In the genomic region with DNA sequence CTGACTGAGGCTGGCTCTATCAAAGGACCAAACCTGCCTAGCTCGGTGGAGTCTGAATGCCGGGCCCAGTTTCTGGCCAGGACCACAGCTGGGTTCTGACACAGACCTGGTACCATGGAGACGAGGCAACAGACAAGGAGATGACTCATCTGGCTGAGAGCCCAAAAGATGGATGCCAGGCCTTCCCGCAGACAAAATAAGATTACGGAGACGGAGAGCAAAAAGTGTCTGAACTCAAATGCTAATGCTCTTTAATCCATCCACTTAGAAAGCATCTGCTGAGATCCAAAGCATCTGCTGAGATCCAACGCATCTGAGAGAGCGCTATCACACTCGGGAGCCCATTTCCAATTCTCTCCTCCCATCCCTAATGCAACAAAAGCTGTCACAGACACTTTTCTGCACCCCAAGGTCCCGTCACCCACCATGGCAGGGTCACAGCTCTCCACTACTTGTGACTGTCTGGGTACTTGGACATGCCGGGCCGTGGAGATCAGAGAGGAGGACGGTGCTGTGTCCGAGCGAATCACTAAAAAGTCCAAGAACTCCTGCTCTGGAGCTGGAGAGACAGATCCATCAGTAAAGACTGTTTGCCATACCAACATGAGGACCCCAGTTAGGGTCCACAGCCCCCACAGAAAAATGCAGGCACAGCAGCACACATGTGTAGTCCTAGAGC, we compare ENCODE assay signal across 8 mouse cellular contexts.
A peak's percentile ranks its signal among the peaks of the same experiment; 100 is the strongest.
DNase-seq lines count a peak whose midpoint lies in the region; ATAC-seq lines count a peak whose summit lies in the region.

No protein-coding gene starts in this region.

- intact Hi-C loops in left cerebral cortex, postnatal 36 days (cut with DNase I), result loop anchor here (2.0 to 5.0 kb wide), 2 partner anchors 17 to 129 kb away; no protein-coding TSS in a partner anchor

- no peaks in the 10 kb centered on the region for H3K36me3 ChIP-seq in embryonic facial prominence, embryonic 14.5 days (ENCODE audit: control insufficient read depth, insufficient read depth, low read length)
- H3K36me3 ChIP-seq in heart, embryonic 13.5 days, result no peaks in the 10 kb centered on the region
- H3K36me3 ChIP-seq in kidney, embryonic 16.5 days (ENCODE audit: insufficient read depth, low read length), result no peaks in the 10 kb centered on the region

- H3K9me3 ChIP-seq in embryonic facial prominence, embryonic 14.5 days (ENCODE audit: control insufficient read depth, low read length), result no peaks in the 10 kb centered on the region
- no peaks in the 10 kb centered on the region for H3K9me3 ChIP-seq in heart, embryonic 13.5 days
- H3K9me3 ChIP-seq in kidney, embryonic 16.5 days (ENCODE audit: low read length), result no peaks in the 10 kb centered on the region

- no peak overlapping the region for H3K4me3 ChIP-seq in embryonic facial prominence, embryonic 14.5 days (ENCODE audit: low read depth, low read length)
- no peak overlapping the region for H3K4me3 ChIP-seq in heart, embryonic 13.5 days
- no peak overlapping the region for H3K4me3 ChIP-seq in kidney, embryonic 16.5 days (ENCODE audit: low read length)

- peak overlapping the region; percentile 50 for H3K27ac ChIP-seq in embryonic facial prominence, embryonic 14.5 days (replicated peaks; ENCODE audit: low read depth, low read length)
- peak overlapping the region; percentile 60; the same call in 1 of the 2 replicates for H3K27ac ChIP-seq in heart, embryonic 13.5 days (replicated peaks)
- H3K27ac ChIP-seq in kidney, embryonic 16.5 days (ENCODE audit: low read length), result no peak overlapping the region

- H3K4me1 ChIP-seq in embryonic facial prominence, embryonic 14.5 days (ENCODE audit: control insufficient read depth, insufficient read depth, low read length), result peaks cover 30% of the 10 kb centered on the region
- peaks cover 58% of the 10 kb centered on the region for H3K4me1 ChIP-seq in heart, embryonic 13.5 days
- H3K4me1 ChIP-seq in kidney, embryonic 16.5 days (ENCODE audit: insufficient read depth, low read length), result peaks cover 22% of the 10 kb centered on the region

- H3K27me3 ChIP-seq in embryonic facial prominence, embryonic 14.5 days (replicated peaks; ENCODE audit: control insufficient read depth, insufficient read depth, low read length), result no peaks in the 10 kb centered on the region
- H3K27me3 ChIP-seq in heart, embryonic 13.5 days (replicated peaks), result no peaks in the 10 kb centered on the region
- no peaks in the 10 kb centered on the region for H3K27me3 ChIP-seq in kidney, embryonic 16.5 days (ENCODE audit: insufficient read depth, low read length)

- 49% methylated on average over 15 of the region's 15 CpGs for WGBS in embryonic facial prominence, embryonic 14.5 days
- 47% methylated on average over 15 of the region's 15 CpGs for WGBS in heart, embryonic 13.5 days
- 78% methylated on average over 15 of the region's 15 CpGs for WGBS in kidney, embryonic 16.5 days

- DNase-seq in urinary bladder, adult 2 months (ENCODE audit: low spot score), result peak; percentile 34
- no peak for DNase-seq in urinary bladder, postnatal 10 days (ENCODE audit: low spot score)
- peak; percentile 91 for DNase-seq in embryonic facial prominence, embryonic 14.5 days (ENCODE audit: low spot score)
- DNase-seq in left cerebral cortex, postnatal 36 days (ENCODE audit: low spot score in 2 of 2), result peak; percentile 69 to 80
- DNase-seq in retina, postnatal 7 days (ENCODE audit: low read depth, low spot score), result peak; percentile 48
- no peak for DNase-seq in embryo, embryonic 9.5 days (ENCODE audit: extremely low spot score)

- H3K9ac ChIP-seq in embryonic facial prominence, embryonic 14.5 days (ENCODE audit: low read depth, low read length), result 0 out of 2 replicates have a peak overlapping the region, but pooled peaks have one; percentile 30
- peak overlapping the region; percentile 42; the same call in 1 of the 2 replicates for H3K9ac ChIP-seq in heart, embryonic 13.5 days
- no peak overlapping the region for H3K9ac ChIP-seq in kidney, embryonic 16.5 days (replicated peaks; ENCODE audit: low read length)

- peak; percentile 31; the same call in 1 of the 2 replicates for ATAC-seq in embryonic facial prominence, embryonic 14.5 days (ENCODE audit: low read depth)
- ATAC-seq in heart, embryonic 13.5 days (ENCODE audit: extremely low read depth, insufficient number of reproducible peaks, low FRiP score, low TSS enrichment), result no peak
- no peak for ATAC-seq in kidney, embryonic 16.5 days (ENCODE audit: low FRiP score, low TSS enrichment)

- H3K4me2 ChIP-seq in embryonic facial prominence, embryonic 14.5 days (ENCODE audit: low read depth, low read length), result no peak overlapping the region
- H3K4me2 ChIP-seq in heart, embryonic 13.5 days, result no peak overlapping the region
- no peak overlapping the region for H3K4me2 ChIP-seq in kidney, embryonic 16.5 days (replicated peaks; ENCODE audit: low read depth, low read length)

Comparison
In these comparisons a context has a peak if more than half of its experiments do, and no peak if none do; other contexts are left out.
1. DNase-seq: peak in urinary bladder, adult 2 months (single experiment), embryonic facial prominence, embryonic 14.5 days (single experiment), left cerebral cortex, postnatal 36 days (2 of 2) and retina, postnatal 7 days (single experiment); none in urinary bladder, postnatal 10 days (single experiment) and embryo, embryonic 9.5 days (single experiment).